Mouse (Mus musculus): Measurements from ENCODE around the gene Tmem270. TPM values are rescaled to one million over a fixed set of nuclear protein-coding genes. Genes with fewer than 3 reads are reported as not detected.

Tmem270 gene
- polyA plus RNA-seq, 1 experiment from 2014 or later, result not detected

DNA sequence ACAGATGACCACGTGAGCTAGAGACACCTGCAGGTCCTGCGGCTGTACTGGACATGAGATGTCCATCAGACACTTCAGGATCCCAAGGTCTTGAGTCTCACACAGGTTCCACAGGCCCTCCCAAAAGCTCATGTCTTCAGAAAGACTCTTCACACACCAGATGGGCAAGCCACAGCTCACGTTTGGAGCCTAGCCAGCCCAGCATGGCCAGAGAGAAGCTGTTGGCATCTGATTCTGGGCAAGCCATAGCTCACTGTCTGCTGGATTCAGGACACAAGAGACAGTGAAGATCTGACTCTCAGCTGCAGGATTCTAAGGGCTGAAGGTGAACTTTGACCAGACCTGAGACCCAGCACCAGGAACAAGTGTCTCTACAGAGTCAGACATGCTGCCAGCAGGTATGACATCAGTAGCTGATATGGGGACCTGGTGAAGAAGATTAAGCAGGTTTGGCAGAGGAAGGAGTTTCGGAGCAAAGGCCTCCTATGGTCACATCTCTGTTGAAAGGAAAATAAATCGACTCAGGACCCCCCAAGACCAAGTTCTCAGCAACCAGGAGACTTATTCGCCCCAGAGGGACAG, 13.7 kb upstream of the Tmem270 start:
- ATAC-seq (replicated peaks; ENCODE audit: low FRiP score, low TSS enrichment, low read depth), result no peak
- DNase-seq (ENCODE audit: low spot score), result no peak
- WGBS, result 76% methylated on average over 6 of the region's 6 CpGs
- Histone ChIP-seq H3K9me3 (ENCODE audit: control insufficient read depth, low read length) (0 out of 2 replicates have a peak, but pooled peaks cover 3% of the 10 kb centered on the region), H3K4me2 (ENCODE audit: low read length) (no peak overlapping the region), H3K9ac (ENCODE audit: low read length) (no peak overlapping the region), H3K4me1 (replicated peaks; ENCODE audit: control insufficient read depth, insufficient read depth, low read length) (no peaks in the 10 kb centered on the region), H3K27ac (ENCODE audit: low read depth) (no peak overlapping the region), H3K36me3 (ENCODE audit: control insufficient read depth, insufficient read depth, low read length) (no peaks in the 10 kb centered on the region), H3K4me3 (ENCODE audit: low read depth, low read length) (no peak overlapping the region), H3K27me3 (replicated peaks; ENCODE audit: control insufficient read depth, insufficient read depth, low read length) (no peaks in the 10 kb centered on the region)

GRCm38 (mm10) chr5:134919097-134919496, 12.6 kb upstream of the Tmem270 start:
- no peak overlapping the region for H3K27ac ChIP-seq (ENCODE audit: low read depth)
- H3K4me3 ChIP-seq (ENCODE audit: low read depth, low read length), result no peak overlapping the region

GRCm38 (mm10) chr5:134918071-134918832, 11.7 kb upstream of the Tmem270 start:
- H3K4me1 ChIP-seq (replicated peaks; ENCODE audit: control insufficient read depth, insufficient read depth, low read length), result no peaks in the 10 kb centered on the region
- no peak overlapping the region for H3K4me3 ChIP-seq (ENCODE audit: low read depth, low read length)
- DNase-seq (ENCODE audit: low spot score) (peak; percentile 67), ATAC-seq (replicated peaks; ENCODE audit: low FRiP score, low TSS enrichment, low read depth) (no peak)
- H3K9ac ChIP-seq (ENCODE audit: low read length), result no peak overlapping the region
- WGBS, result 50% methylated on average over 16 of the region's 16 CpGs
- H3K27ac ChIP-seq (ENCODE audit: low read depth), result no peak overlapping the region
- H3K36me3 ChIP-seq (ENCODE audit: control insufficient read depth, insufficient read depth, low read length), result no peaks in the 10 kb centered on the region
- 0 out of 2 replicates have a peak, but pooled peaks cover 3% of the 10 kb centered on the region for H3K9me3 ChIP-seq (ENCODE audit: control insufficient read depth, low read length)
- H3K4me2 ChIP-seq (ENCODE audit: low read length), result no peak overlapping the region
- no peaks in the 10 kb centered on the region for H3K27me3 ChIP-seq (replicated peaks; ENCODE audit: control insufficient read depth, insufficient read depth, low read length)

More at GRCm38 (mm10) chr5:134919097-134919496, 12.6 kb upstream of the Tmem270 start:
- no peaks in the 10 kb centered on the region for H3K36me3 ChIP-seq (ENCODE audit: control insufficient read depth, insufficient read depth, low read length)
- H3K4me1 ChIP-seq (replicated peaks; ENCODE audit: control insufficient read depth, insufficient read depth, low read length), result no peaks in the 10 kb centered on the region
- H3K9me3 ChIP-seq (ENCODE audit: control insufficient read depth, low read length), result 0 out of 2 replicates have a peak, but pooled peaks cover 3% of the 10 kb centered on the region
- no peak overlapping the region for H3K4me2 ChIP-seq (ENCODE audit: low read length)
- no peak overlapping the region for H3K9ac ChIP-seq (ENCODE audit: low read length)
- H3K27me3 ChIP-seq (replicated peaks; ENCODE audit: control insufficient read depth, insufficient read depth, low read length), result no peaks in the 10 kb centered on the region
- DNase-seq (ENCODE audit: low spot score), result no peak
- 83% methylated on average over 3 of the region's 3 CpGs for WGBS
- no peak for ATAC-seq (replicated peaks; ENCODE audit: low FRiP score, low TSS enrichment, low read depth)

- H3K27ac ChIP-seq (ENCODE audit: low read depth), result no peak within 1 kb of the TSS
- no peak within 1 kb of the TSS for H3K4me2 ChIP-seq (ENCODE audit: low read length)
- H3K4me3 ChIP-seq (ENCODE audit: low read depth, low read length), result no peak within 1 kb of the TSS
- WGBS, result 74% methylated on average over 8 of the region's 8 CpGs
- no peak within 1 kb of the TSS for H3K9ac ChIP-seq (ENCODE audit: low read length)
- no peaks in the 10 kb centered on the region for H3K4me1 ChIP-seq (replicated peaks; ENCODE audit: control insufficient read depth, insufficient read depth, low read length)
- H3K36me3 ChIP-seq (ENCODE audit: control insufficient read depth, insufficient read depth, low read length), result no peaks in the 10 kb centered on the region
- 0 out of 2 replicates have a peak, but pooled peaks cover 3% of the 10 kb centered on the region for H3K9me3 ChIP-seq (ENCODE audit: control insufficient read depth, low read length)
- ATAC-seq (replicated peaks; ENCODE audit: low FRiP score, low TSS enrichment, low read depth) (no peak), DNase-seq (ENCODE audit: low spot score) (no peak)
- H3K27me3 ChIP-seq (replicated peaks; ENCODE audit: control insufficient read depth, insufficient read depth, low read length), result no peaks in the 10 kb centered on the region
These were observed 8.8 kb upstream of the Tmem270 start, which contains the start of gene Cldn13 for GRCm38 (mm10) chr5:134915311-134915710. Cldn13 (minus strand) TSS chr5:134915526.

GRCm38 (mm10) chr5:134914510-134914909, 8.0 kb upstream of the Tmem270 start:
- no peaks in the 10 kb centered on the region for H3K4me1 ChIP-seq (replicated peaks; ENCODE audit: control insufficient read depth, insufficient read depth, low read length)
- 0 out of 2 replicates have a peak, but pooled peaks cover 3% of the 10 kb centered on the region for H3K9me3 ChIP-seq (ENCODE audit: control insufficient read depth, low read length)
- WGBS, result 73% methylated on average over 8 of the region's 8 CpGs
- H3K4me3 ChIP-seq (ENCODE audit: low read depth, low read length), result no peak overlapping the region
- no peaks in the 10 kb centered on the region for H3K27me3 ChIP-seq (replicated peaks; ENCODE audit: control insufficient read depth, insufficient read depth, low read length)
- H3K4me2 ChIP-seq (ENCODE audit: low read length), result no peak overlapping the region
- H3K9ac ChIP-seq (ENCODE audit: low read length), result no peak overlapping the region
- H3K36me3 ChIP-seq (ENCODE audit: control insufficient read depth, insufficient read depth, low read length), result no peaks in the 10 kb centered on the region
- DNase-seq (ENCODE audit: low spot score) (no peak), ATAC-seq (replicated peaks; ENCODE audit: low FRiP score, low TSS enrichment, low read depth) (no peak)
- H3K27ac ChIP-seq (ENCODE audit: low read depth), result no peak overlapping the region

GRCm38 (mm10) chr5:134913753-134914152, 7.2 kb upstream of the Tmem270 start:
- no peak overlapping the region for H3K4me2 ChIP-seq (ENCODE audit: low read length)
- 77% methylated on average over 4 of the region's 4 CpGs for WGBS
- no peak overlapping the region for H3K9ac ChIP-seq (ENCODE audit: low read length)
- H3K36me3 ChIP-seq (ENCODE audit: control insufficient read depth, insufficient read depth, low read length), result no peaks in the 10 kb centered on the region
- no peak for ATAC-seq (replicated peaks; ENCODE audit: low FRiP score, low TSS enrichment, low read depth)
- DNase-seq (ENCODE audit: low spot score), result no peak
- H3K9me3 ChIP-seq (ENCODE audit: control insufficient read depth, low read length), result 0 out of 2 replicates have a peak, but pooled peaks cover 3% of the 10 kb centered on the region
- H3K27ac ChIP-seq (ENCODE audit: low read depth), result no peak overlapping the region
- H3K4me1 ChIP-seq (replicated peaks; ENCODE audit: control insufficient read depth, insufficient read depth, low read length), result no peaks in the 10 kb centered on the region
- no peak overlapping the region for H3K4me3 ChIP-seq (ENCODE audit: low read depth, low read length)
- no peaks in the 10 kb centered on the region for H3K27me3 ChIP-seq (replicated peaks; ENCODE audit: control insufficient read depth, insufficient read depth, low read length)

GRCm38 (mm10) chr5:134913352-134913751, 6.8 kb upstream of the Tmem270 start:
- Histone ChIP-seq H3K27me3 (replicated peaks; ENCODE audit: control insufficient read depth, insufficient read depth, low read length) (no peaks in the 10 kb centered on the region), H3K9ac (ENCODE audit: low read length) (no peak overlapping the region), H3K9me3 (ENCODE audit: control insufficient read depth, low read length) (0 out of 2 replicates have a peak, but pooled peaks cover 3% of the 10 kb centered on the region), H3K4me3 (ENCODE audit: low read depth, low read length) (no peak overlapping the region), H3K36me3 (ENCODE audit: control insufficient read depth, insufficient read depth, low read length) (no peaks in the 10 kb centered on the region), H3K4me1 (replicated peaks; ENCODE audit: control insufficient read depth, insufficient read depth, low read length) (no peaks in the 10 kb centered on the region), H3K27ac (ENCODE audit: low read depth) (no peak overlapping the region), H3K4me2 (ENCODE audit: low read length) (no peak overlapping the region)
- ATAC-seq (replicated peaks; ENCODE audit: low FRiP score, low TSS enrichment, low read depth) (no peak), DNase-seq (ENCODE audit: low spot score) (no peak)
- WGBS, result 70% methylated on average over 3 of the region's 3 CpGs

- Histone ChIP-seq H3K27me3 (replicated peaks; ENCODE audit: control insufficient read depth, insufficient read depth, low read length) (no peaks in the 10 kb centered on the region), H3K9me3 (ENCODE audit: control insufficient read depth, low read length) (no peaks in the 10 kb centered on the region), H3K4me3 (ENCODE audit: low read depth, low read length) (no peak overlapping the region), H3K36me3 (ENCODE audit: control insufficient read depth, insufficient read depth, low read length) (no peaks in the 10 kb centered on the region), H3K4me2 (ENCODE audit: low read length) (no peak overlapping the region), H3K4me1 (replicated peaks; ENCODE audit: control insufficient read depth, insufficient read depth, low read length) (no peaks in the 10 kb centered on the region), H3K27ac (ENCODE audit: low read depth) (no peak overlapping the region), H3K9ac (ENCODE audit: low read length) (no peak overlapping the region)
- ATAC-seq (replicated peaks; ENCODE audit: low FRiP score, low TSS enrichment, low read depth) (no peak), DNase-seq (ENCODE audit: low spot score) (no peak)
- WGBS, result 88% methylated on average over 2 of the region's 2 CpGs
These were observed 5.4 kb upstream of the Tmem270 start for GRCm38 (mm10) chr5:134911901-134912300.

Measured in intestine, embryonic 14.5 days (tissue).